Mouse (Mus musculus) subcutaneous adipose tissue, adult 2 months (tissue): ENCODE data around the gene Serpini2. TPM values are rescaled to one million over a fixed set of nuclear protein-coding genes. Genes with fewer than 3 reads are reported as not detected.

Experiments used
- polyA plus RNA-seq: library from polyadenylated mRNA; depleted of rRNA; stranded (reverse); fragments of >200 nt; gene quantifications from 2 replicates; pipeline ENCODE4 v1.2.3, GENCODE M21; 2012; ENCODE audit warnings: low replicate concordance; rRNA removed

Gene Serpini2
- not detected in 2 replicates for polyA plus RNA-seq

DNA sequence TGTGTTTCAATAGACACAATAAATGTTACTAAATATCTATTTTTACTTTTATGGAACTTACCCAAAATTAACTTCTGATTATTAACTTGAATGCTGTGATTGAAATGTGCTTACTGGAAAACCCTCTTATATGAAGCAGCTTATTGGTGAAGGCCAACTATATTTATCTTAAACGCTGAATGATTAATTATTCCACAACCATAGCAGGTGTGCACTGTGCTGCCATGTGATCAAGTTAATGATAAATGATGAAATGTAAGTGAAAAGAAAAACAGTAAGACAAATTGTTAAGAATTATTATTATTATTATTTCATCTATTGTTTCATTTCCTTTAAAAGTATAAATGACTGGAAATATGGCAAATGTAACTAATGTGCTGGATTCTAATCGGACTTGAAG is at the start of gene Serpini2:
Serpini2 (minus strand) TSS at position 101 of the 400 bp plus-strand sequence.

Other genes starting within 250 kb of the Serpini2 start
- not detected in 2 replicates for gene Zbbx, start 105.0 kb downstream of the Serpini2 start, polyA plus RNA-seq
- gene Wdr49, start 212.1 kb upstream of the Serpini2 start, polyA plus RNA-seq: not detected in 2 replicates